Mouse (Mus musculus) macrophage (primary cell): ENCODE results near the gene Irf3. TPM values are rescaled to one million over a fixed set of nuclear protein-coding genes. Genes with fewer than 3 reads are reported as not detected.
A peak's percentile ranks its signal among the peaks of the same experiment; 100 is the strongest.

Source experiments
- H3K27ac ChIP-seq: fragments of 350-480 bp; formaldehyde crosslinking; 2 replicates; pipeline ENCODE4 v1.9.0; 2021
- H3K36me3 ChIP-seq: fragments of 350-480 bp; formaldehyde crosslinking; 2 replicates; pipeline ENCODE4 v1.9.0; 2021; ENCODE audit errors: inconsistent target
- H3K4me3 ChIP-seq: fragments of 350-480 bp; formaldehyde crosslinking; 2 replicates; pipeline ENCODE4 v1.9.0; 2021; ENCODE audit errors: inconsistent target
- H3K79me2 ChIP-seq: fragments of 350-480 bp; formaldehyde crosslinking; 2 replicates; pipeline ENCODE4 v1.9.0; 2021; ENCODE audit errors: inconsistent target
- WGBS: methylation state at CpG from one replicate; pipeline ENCODE4 v1.1.7; 2026; ENCODE audit warnings: inconsistent platforms; ENCODE audit not compliant: missing documents; 5-methylcytosine and 5-hydroxymethylcytosine counted together
- polyA plus RNA-seq: library from polyadenylated mRNA; stranded (reverse); fragments of 250-400 nt; gene quantifications from 3 replicates; pipeline ENCODE4 v1.2.4, GENCODE M21; 2018; ENCODE audit warnings: inconsistent platforms

The Irf3 gene
- polyA plus RNA-seq, 1 experiment from 2014 or later = 35.0 TPM

DNA sequence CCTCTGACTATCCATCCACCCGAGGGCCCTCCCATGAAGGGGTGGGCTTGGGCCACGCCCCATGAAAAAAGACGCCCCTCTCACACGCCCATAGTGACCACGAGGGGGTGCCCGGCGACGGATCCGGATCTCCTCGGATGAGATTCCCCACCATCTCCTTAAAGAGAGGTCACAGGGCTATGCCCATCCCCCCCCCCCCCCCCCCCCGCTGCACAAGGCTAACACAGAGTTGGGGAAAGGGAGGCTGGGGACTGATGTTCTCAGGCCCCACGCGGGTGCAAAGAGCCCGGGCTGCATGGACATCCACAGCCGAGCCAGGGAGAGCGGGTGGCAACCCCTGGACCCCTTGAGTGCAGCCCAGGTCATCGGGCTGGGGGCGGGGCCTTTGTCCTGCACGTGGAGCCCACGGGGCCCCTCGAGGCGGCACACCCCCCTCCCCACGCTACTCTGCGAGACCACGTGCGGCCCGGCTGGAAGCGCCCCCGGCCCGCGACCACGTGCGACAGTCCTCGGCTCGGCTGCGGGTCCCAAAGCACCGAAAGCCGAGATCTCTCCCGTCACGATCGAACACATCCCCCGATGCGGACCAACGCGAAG, 11.8 kb upstream of the Irf3 start:
- Histone ChIP-seq H3K79me2 (peaks cover 21% of the 10 kb centered on the region), H3K27ac (peak overlapping the region; percentile 40; the same call in 1 of the 2 replicates), H3K4me3 (peak overlapping the region; percentile 60), H3K36me3 (peaks cover 13% of the 10 kb centered on the region; the same call in 1 of the 2 replicates)
- WGBS = under 1% methylated on average over 44 of the region's 45 CpGs

DNA sequence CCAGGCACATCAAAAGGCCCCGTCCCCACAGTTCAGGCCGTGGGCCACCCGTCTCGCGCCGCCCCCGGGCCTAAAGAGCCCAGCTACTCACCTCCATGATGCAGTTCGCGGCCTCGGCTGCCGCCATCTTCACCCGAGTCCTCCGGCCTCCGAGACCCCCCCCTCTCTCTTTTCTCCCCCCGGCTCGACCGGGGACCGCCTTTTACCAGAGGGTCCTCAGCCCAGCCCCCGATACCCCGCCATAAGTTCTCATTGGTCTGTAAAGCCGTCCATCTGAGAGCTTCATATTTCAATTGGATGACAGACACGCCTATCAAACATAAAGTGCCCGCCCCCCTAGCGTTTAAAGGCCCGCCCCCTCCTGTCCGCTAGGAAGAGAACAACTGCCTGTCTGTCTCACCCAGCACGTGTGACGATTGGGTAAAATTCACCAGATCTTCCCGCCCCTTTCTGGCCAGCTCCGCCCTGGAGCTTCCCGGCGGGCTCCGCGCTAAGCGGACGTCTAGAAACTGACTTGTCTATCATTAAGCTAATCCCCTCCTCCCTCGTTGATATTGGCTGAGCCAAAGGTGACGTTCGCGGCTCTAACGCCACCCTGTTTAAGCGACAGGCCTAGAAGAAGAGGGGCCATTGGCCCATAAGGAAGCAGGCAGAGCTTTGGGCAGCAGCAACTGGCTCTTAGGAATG, 11.1 kb upstream of the Irf3 start, which contains the start of gene Prmt1:
Gene Prmt1 (minus strand): TSS at position 377 of the 687 bp plus-strand sequence.
- peaks cover 21% of the 10 kb centered on the region for H3K79me2 ChIP-seq
- peaks cover 13% of the 10 kb centered on the region; the same call in 1 of the 2 replicates for H3K36me3 ChIP-seq
- WGBS = 2% methylated on average over 28 of the region's 42 CpGs
- peak within 1 kb of the TSS; percentile 60 for H3K4me3 ChIP-seq
- peak within 1 kb of the TSS; percentile 48 for H3K27ac ChIP-seq

DNA sequence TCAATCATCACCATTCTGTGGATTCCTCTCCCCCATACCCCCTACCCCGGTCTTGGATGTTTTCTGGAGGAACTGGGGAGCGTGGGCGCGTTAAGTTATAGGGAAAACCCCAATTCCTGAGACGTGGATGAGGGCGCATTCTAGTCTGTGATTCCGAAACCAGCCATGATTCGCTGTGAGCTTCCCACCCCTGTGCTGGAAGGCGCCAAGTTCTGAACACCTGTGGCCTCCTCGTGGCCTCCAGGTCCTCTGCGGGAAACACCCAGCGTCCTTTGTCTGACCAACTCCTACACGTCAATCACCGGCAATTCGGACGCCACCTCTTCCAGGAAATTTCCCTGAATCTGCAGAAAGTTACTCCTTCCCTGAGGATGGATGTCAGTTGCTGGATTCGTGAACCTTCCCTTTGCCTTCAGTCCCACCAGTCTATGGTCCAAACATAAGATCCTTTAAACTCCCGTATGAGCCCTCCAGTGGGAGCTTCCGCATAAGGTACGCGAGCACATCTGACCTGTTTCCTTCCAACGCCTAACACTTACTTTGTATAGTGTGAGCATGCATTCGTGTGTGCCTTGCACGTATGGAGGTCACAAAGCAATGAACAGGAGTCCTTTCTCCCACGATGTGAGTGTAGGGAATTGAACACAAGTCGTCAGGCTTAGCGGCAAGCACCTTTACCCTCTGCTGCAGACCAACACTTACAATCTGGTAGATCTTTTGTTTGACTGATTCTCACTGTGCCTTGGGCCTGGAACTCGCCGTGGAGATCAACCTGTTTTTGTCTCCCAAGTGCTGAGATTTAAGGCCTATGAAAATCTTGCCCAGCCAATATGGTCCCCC, 10.3 kb upstream of the Irf3 start:
- Histone ChIP-seq H3K79me2 (peaks cover 21% of the 10 kb centered on the region), H3K4me3 (peak overlapping the region; percentile 60)
- WGBS = under 1% methylated on average over 29 of the region's 29 CpGs

DNA sequence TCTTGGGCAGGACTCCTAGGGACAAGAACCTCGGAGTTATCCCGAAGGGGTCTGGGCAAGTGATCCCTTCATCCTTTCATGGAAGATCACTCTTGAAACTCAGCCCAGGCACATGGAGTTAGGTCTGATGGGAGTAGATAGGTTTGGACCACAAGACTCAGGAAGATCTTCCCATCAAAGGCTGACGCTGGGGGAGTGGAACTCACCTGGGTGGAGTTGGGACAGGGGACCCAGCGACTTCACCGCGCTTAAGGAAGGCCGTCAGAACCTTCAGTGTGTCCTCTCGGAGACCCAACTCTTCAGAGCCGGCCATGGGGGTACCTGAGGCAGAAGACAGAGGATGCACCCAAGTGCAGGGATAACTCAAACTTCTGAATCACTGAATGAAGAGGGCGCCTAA, 776 bp upstream of the Irf3 start:
- Histone ChIP-seq H3K36me3 (peaks cover 33% of the 10 kb centered on the region), H3K79me2 (peaks cover 36% of the 10 kb centered on the region), H3K4me3 (peak overlapping the region; percentile 93), H3K27ac (peak overlapping the region; percentile 84)
- WGBS = 11% methylated on average over 10 of the region's 10 CpGs

More for the DNA sequence above, 10.3 kb upstream of the Irf3 start:
- peaks cover 11% of the 10 kb centered on the region; the same call in 1 of the 2 replicates for H3K36me3 ChIP-seq
- H3K27ac ChIP-seq = peak overlapping the region; percentile 48

DNA sequence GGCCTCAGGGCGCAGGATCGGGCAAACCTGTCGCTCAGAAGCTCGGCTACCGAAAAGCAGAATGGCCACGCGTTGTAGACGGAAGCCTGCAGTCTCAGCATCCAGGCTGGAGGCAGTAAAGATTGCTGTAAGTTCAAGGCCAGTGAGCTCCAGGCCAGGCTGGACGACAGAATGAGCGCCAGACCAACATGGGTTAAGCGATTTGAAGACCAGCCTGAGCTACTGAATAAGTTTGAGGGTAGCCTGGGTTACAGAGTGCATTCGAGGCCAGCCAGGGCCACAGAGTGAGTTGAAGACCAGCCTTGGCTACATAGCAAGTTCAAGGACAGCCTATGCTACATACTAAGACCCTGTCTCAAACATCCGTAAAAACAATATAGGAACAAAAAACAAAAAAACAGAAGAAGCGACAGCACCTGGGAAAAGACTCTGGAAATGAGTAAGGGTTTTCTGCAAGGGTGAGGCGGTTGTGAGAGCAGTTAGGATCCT, 536 bp downstream of the Irf3 start:
- Histone ChIP-seq H3K27ac (peak overlapping the region; percentile 84), H3K4me3 (peak overlapping the region; percentile 93), H3K36me3 (peaks cover 44% of the 10 kb centered on the region), H3K79me2 (peaks cover 42% of the 10 kb centered on the region)
- WGBS = under 1% methylated on average over 15 of the region's 15 CpGs

DNA sequence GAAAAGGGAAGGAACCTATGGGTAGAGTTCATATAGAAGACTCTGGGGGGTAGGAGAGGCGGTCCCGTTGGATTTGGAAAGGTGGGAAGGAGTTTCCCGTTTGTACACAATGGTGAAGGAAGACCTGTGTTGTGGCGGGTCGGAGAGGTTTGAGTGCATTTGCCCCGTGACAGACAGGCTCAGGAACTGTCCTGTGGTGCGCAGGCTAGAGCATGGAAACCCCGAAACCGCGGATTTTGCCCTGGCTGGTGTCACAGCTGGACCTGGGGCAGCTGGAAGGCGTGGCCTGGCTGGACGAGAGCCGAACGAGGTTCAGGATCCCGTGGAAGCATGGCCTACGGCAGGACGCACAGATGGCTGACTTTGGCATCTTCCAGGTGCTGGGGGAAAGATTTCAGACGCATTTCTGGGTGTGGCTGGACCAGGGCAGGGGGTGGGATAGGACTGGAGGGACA, 1.1 kb downstream of the Irf3 start, which contains the start of gene Bcl2l12:
Gene Bcl2l12 (minus strand): TSS at position 212 of the 455 bp plus-strand sequence.
- Histone ChIP-seq H3K36me3 (peaks cover 44% of the 10 kb centered on the region), H3K4me3 (peak within 1 kb of the TSS; percentile 93), H3K27ac (peak within 1 kb of the TSS; percentile 84), H3K79me2 (peaks cover 42% of the 10 kb centered on the region)
- WGBS = under 1% methylated on average over 18 of the region's 18 CpGs

DNA sequence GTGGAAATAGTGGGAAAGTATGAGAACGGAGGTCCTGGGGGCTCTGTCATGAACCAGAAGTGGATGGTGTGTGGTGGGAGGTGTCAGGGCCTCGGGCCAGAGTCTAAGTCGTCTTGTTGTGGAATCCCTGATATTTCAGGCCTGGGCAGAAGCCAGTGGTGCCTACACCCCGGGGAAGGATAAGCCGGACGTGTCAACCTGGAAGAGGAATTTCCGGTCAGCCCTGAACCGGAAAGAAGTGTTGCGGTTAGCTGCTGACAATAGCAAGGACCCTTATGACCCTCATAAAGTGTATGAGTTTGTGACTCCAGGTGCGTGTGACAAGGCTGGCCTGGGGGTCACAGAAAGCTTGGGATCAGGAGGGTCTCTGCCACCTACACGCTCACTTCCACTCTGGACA, 2.3 kb downstream of the Irf3 start:
- no peak overlapping the region for H3K4me3 ChIP-seq
- H3K27ac ChIP-seq = no peak overlapping the region
- 94% methylated on average over 11 of the region's 11 CpGs for WGBS
- H3K79me2 ChIP-seq = peaks cover 42% of the 10 kb centered on the region
- peaks cover 48% of the 10 kb centered on the region for H3K36me3 ChIP-seq

DNA sequence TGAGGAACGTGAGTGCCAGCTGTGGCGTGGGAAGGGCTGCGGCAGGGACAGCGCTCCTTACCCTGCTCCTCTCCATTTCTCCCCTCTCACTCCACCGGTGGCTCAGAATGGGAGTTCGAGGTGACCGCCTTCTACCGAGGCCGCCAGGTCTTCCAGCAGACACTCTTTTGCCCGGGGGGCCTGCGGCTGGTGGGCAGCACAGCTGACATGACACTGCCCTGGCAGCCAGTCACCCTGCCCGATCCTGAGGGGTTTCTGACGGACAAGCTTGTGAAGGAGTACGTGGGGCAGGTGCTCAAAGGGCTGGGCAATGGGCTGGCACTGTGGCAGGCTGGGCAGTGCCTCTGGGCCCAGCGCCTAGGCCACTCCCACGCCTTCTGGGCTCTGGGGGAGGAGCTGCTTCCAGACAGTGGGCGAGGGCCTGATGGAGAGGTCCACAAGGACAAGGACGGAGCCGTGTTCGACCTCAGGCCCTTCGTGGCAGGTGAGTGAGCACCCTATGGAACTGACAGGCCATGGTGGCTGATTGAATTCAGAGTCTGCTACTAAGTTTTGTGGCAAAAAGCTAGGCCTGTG, 3.2 kb downstream of the Irf3 start:
- Histone ChIP-seq H3K4me3 (no peak overlapping the region), H3K36me3 (peaks cover 57% of the 10 kb centered on the region), H3K27ac (no peak overlapping the region), H3K79me2 (peaks cover 45% of the 10 kb centered on the region)
- 94% methylated on average over 20 of the region's 21 CpGs for WGBS

DNA sequence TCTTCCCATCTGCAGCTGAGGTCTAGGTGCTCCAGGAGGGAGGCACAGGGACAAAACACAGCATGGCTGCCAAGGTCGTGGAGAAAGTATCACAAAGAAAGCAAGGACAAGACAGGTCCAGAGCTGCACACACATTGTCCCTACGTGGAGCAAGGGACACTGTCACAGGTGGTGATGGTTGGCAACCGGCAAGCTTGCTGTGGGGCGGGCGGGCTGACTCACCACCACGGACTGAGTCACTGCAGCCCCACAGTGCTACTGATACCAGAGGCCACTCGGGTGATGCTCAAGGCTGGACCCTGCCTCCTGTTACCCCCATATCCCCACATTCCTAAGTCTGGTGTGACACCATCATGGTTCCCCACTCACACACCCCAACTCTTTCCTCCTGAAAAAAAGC, 5.0 kb downstream of the Irf3 start:
- no peak overlapping the region for H3K4me3 ChIP-seq
- WGBS = 64% methylated on average over 7 of the region's 7 CpGs
- peaks cover 57% of the 10 kb centered on the region for H3K79me2 ChIP-seq
- no peak overlapping the region for H3K27ac ChIP-seq
- H3K36me3 ChIP-seq = peaks cover 75% of the 10 kb centered on the region

DNA sequence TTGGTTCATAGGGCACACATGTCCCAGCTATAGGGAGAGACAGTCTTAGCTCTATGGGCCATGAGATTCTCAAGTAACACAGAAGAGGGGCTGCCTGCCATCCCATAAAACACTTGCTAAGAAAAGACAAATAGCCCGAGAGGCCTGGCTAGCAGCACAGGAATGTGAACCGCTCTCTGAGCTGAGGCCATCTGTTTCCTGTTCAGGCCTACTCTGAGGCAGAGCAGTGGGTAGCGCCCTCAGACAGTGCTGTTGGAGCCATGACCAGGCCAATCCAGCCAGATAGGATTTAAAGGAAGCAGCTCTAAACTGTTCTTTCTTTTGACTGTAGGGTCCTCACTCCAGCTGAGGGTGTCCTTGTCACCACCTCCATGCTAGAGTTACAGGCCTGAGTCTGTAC, 7.1 kb downstream of the Irf3 start:
- H3K79me2 ChIP-seq = peaks cover 53% of the 10 kb centered on the region
- no peak overlapping the region for H3K4me3 ChIP-seq
- WGBS = 66% methylated on average over 3 of the region's 3 CpGs
- H3K36me3 ChIP-seq = peaks cover 85% of the 10 kb centered on the region
- H3K27ac ChIP-seq = no peak overlapping the region

DNA sequence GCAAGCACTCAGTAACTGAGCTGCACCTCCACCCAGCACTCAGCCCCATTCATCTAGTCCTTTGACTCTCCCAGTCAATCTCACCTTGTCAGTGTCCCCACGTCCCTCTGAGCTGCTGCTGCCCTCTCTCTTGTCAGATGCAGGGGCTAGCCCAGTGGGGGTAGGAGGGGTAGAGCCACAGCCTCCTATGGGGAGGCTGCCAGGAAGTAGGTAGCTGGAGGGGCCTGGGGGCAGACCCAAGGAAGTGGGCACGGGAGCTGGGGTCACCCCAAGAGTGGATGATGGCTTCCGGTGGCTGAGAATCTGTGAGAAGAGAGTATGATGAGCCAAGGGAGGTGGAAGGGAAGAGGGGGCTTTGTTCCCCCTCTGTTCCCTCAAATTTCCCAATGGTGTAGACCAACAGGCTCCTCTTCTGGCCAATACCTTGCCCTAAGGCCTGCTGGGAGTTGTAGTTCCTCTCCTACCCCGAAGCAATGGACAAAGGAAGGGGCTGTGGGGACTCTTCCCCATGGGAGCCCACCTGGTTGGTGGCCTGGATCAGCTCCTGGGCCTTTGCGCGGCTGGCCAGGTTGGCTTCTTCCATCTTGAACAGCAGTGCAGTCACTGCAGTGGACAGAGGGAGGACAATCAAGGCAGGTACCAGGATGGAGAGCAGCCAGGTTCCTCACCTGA, 8.0 kb downstream of the Irf3 start:
- WGBS = 85% methylated on average over 6 of the region's 6 CpGs
- no peak overlapping the region for H3K4me3 ChIP-seq
- no peak overlapping the region for H3K27ac ChIP-seq

DNA sequence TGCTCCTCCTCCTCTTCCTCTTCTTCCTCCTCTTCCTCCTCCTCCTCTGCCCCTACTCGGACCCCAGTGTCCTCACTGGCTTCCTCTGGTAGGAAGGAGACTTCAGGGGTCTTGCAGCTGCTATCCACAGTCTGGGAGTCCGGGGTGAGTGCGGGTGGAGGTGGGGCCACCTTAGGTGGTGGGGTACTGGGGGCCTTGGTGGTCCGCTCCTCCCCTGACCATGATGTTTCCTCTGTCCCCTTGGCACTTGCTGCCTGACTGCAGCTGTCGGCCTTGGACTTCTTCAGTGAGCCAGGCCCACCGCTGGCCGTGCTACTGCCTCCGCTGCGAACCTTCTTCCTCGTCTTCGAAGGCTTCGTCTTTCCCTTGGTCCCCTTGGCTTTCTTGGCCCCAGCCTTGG, 9.1 kb downstream of the Irf3 start:
- Histone ChIP-seq H3K27ac (no peak overlapping the region), H3K79me2 (peaks cover 51% of the 10 kb centered on the region; the same call in 1 of the 2 replicates), H3K4me3 (no peak overlapping the region), H3K36me3 (peaks cover 83% of the 10 kb centered on the region)
- 99% methylated on average over 10 of the region's 12 CpGs for WGBS

More for the DNA sequence above, 8.0 kb downstream of the Irf3 start:
- H3K36me3 ChIP-seq = peaks cover 85% of the 10 kb centered on the region
- peaks cover 53% of the 10 kb centered on the region; the same call in 1 of the 2 replicates for H3K79me2 ChIP-seq

DNA sequence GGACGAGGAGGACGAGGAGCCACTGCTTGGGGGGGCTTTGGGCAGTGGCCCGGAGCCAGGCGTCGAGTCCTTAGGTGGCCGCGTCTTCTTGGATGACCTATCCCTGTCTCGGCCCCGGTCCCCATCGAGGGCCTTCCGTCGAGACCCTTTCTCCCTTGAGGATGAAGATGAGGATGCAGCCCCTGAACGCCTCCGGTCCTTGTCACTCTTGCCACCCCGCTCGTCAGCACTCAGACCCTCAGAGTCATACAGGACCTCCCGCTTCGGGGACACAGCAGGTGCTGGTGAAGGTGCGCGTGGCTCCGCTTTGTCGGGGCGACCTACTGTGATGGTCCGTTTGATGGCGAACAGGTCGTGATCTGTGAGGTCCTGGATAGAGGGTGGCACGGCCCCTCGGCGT, 9.7 kb downstream of the Irf3 start:
- WGBS = 96% methylated on average over 29 of the region's 29 CpGs
- H3K4me3 ChIP-seq = no peak overlapping the region
- no peak overlapping the region for H3K27ac ChIP-seq
- H3K36me3 ChIP-seq = peaks cover 83% of the 10 kb centered on the region
- H3K79me2 ChIP-seq = peaks cover 52% of the 10 kb centered on the region; the same call in 1 of the 2 replicates
